Mouse (Mus musculus) thymus, adult 2 months (tissue): ENCODE results near the gene Filip1.

Source experiments
- CTCF ChIP-seq: fragments of 200-500 bp; IDR thresholded peaks from 2 replicates; pipeline ENCODE4 v1.5.1; 2012; ENCODE audit warnings: mild to moderate bottlenecking, control low read depth, low read length, moderate library complexity, borderline replicate concordance; ENCODE audit not compliant: control insufficient read depth, poor library complexity, insufficient read depth; ENCODE audit errors: extremely low read depth
- POLR2A ChIP-seq: fragments of 200-500 bp; IDR thresholded peaks from 2 replicates; pipeline ENCODE4 v1.6.1; 2012; ENCODE audit warnings: mild to moderate bottlenecking, low read length, control low read depth, moderate library complexity; ENCODE audit not compliant: control insufficient read depth, poor library complexity, insufficient read depth; ENCODE audit errors: extremely low read depth

DNA sequence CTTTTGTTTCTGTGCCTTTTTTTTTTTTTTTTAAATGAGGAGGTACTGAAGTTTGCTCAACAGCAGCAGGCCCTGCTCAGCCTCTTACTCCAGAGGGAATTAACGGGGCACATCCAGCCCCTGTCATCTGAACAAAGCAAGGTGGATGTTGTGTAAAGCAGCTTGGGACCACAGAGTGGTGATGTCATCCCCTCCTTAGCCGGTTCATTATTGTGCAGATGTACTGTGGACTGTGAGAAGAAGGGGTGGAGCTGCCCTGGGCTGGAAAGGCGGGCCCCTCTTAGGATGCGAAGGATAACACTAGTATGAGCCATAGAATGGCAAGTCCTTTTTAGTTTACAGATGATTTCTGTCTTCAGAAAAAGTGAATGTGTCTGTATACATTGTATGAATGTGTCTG lies 181.8 kb downstream of the Filip1 start:
- TF ChIP-seq CTCF (no peak), POLR2A (no peak)
